Mouse (Mus musculus): ENCODE measurements around the gene Ptges.

- TF ChIP-seq CTCF (IDR thresholded peaks at IDR 0.05; ENCODE audit: extremely low read depth, insufficient read length, insufficient replicate concordance, low read depth, low read length) (no peak), POLR2A (IDR thresholded peaks at IDR 0.05; ENCODE audit: low read depth, low read length) (no peak)
These were observed 9.4 kb downstream of the Ptges start for GRCm38 (mm10) chr2:30920216-30920615.

Data from small intestine, adult 2 months (tissue).